Mouse (Mus musculus) cerebellum, adult 2 months (tissue): ENCODE data around the gene Alpl. TPM values are rescaled to one million over a fixed set of nuclear protein-coding genes. Genes with fewer than 3 reads are reported as not detected.

Experiments
- DNase-seq, 2 experiments: peaks; one replicate each; pipeline ENCODE4 v3.0.0; 2021
- H3K27ac ChIP-seq: fragments of 200-500 bp; 2 replicates; pipeline ENCODE4 v1.5.1; 2012; ENCODE audit warnings: low read length, control low read depth, inconsistent platforms; ENCODE audit not compliant: insufficient read depth
- H3K27me3 ChIP-seq: fragments of 200-500 bp; 2 replicates; pipeline ENCODE4 v1.6.1; 2012; ENCODE audit warnings: inconsistent platforms, mild to moderate bottlenecking, low read length, moderate library complexity; ENCODE audit not compliant: control insufficient read depth, insufficient read depth
- H3K4me1 ChIP-seq: fragments of 200-500 bp; 2 replicates; pipeline ENCODE4 v1.6.1; 2011; ENCODE audit warnings: low read length; ENCODE audit not compliant: control insufficient read depth, insufficient read depth
- H3K4me3 ChIP-seq: fragments of 200-500 bp; replicated peaks from 2 replicates; pipeline ENCODE3; 2011; ENCODE audit warnings: mild to moderate bottlenecking, low read depth, low read length, control low read depth; ENCODE audit not compliant: insufficient read depth
- CTCF ChIP-seq: fragments of 200-500 bp; IDR thresholded peaks from 2 replicates; pipeline ENCODE4 v1.5.1; 2011; ENCODE audit warnings: low read depth, mild to moderate bottlenecking, control low read depth, low read length, moderate library complexity, borderline replicate concordance; ENCODE audit not compliant: insufficient read depth
- POLR2A ChIP-seq: fragments of 200-500 bp; IDR thresholded peaks from 2 replicates; pipeline ENCODE4 v1.6.1; 2011; ENCODE audit warnings: low read length, control low read depth, borderline replicate concordance; ENCODE audit not compliant: insufficient read depth
- WGBS: fragments of 180-500 bp; shearing (Covaris S2); methylation state at CpG from one replicate; pipeline ENCODE4 v1.1.7; 2018; 5-methylcytosine and 5-hydroxymethylcytosine counted together
- polyA plus RNA-seq: library from polyadenylated mRNA; depleted of rRNA; stranded (reverse); fragments of >200 nt; gene quantifications from 2 replicates; pipeline ENCODE4 v1.2.3, GENCODE M21; 2012; rRNA removed

Gene Alpl
- polyA plus RNA-seq, 1 experiment, result 10.6 TPM

- Histone ChIP-seq H3K27ac (no peak overlapping the region), H3K4me3 (no peak overlapping the region), H3K27me3 (no peaks in the 10 kb centered on the region), H3K4me1 (peaks cover 24% of the 10 kb centered on the region)
- TF ChIP-seq CTCF, result no peak
- TF ChIP-seq POLR2A, result no peak
- no peak for DNase-seq
- WGBS, result 69% methylated on average over 10 of the region's 10 CpGs
These were observed 103.9 kb downstream of the Alpl start for GRCm38 (mm10) chr4:137692107-137692902.

Other genes starting within 250 kb of the Alpl start
- not detected in 2 replicates for gene Ldlrad2, start 221.8 kb downstream of the Alpl start, polyA plus RNA-seq
- gene Usp48, start 202.6 kb downstream of the Alpl start, polyA plus RNA-seq, result 162 and 169 TPM in 2 replicates
- 396 and 425 TPM in 2 replicates for gene Rap1gap, start 131.7 kb downstream of the Alpl start, polyA plus RNA-seq
- 48.5 and 72.4 TPM in 2 replicates for gene Ece1, start 65.9 kb upstream of the Alpl start, polyA plus RNA-seq
- gene Eif4g3, start 196.6 kb upstream of the Alpl start, polyA plus RNA-seq, result 156 and 160 TPM in 2 replicates